Mouse (Mus musculus) kidney, adult 2 months (tissue): Measurements from ENCODE around the gene Shisal2a.
A peak's percentile ranks its signal among the peaks of the same experiment; 100 is the strongest.

Experiments used
- CTCF ChIP-seq: fragments of 200-500 bp; conservative IDR thresholded peaks from 2 replicates; pipeline ENCODE4 v1.5.1; 2011; ENCODE audit warnings: low read depth, mild to moderate bottlenecking, control low read depth, low read length, moderate library complexity, mixed read lengths; ENCODE audit not compliant: insufficient read depth, insufficient read length
- POLR2A ChIP-seq: fragments of 200-500 bp; IDR thresholded peaks from one replicate; pipeline ENCODE4 v1.6.1; 2011; ENCODE audit warnings: low read depth, low read length, control low read depth

- TF ChIP-seq POLR2A (no peak), CTCF (0 out of 2 replicates have a peak, but pooled peaks have one; percentile 31)
Measured at GRCm38 (mm10) chr4:108387681-108388253, 4.6 kb upstream of the Shisal2a start.
